Mouse (Mus musculus) G1E (cell line): ENCODE data around the gene Ptprg.

Source experiments
- CTCF ChIP-seq: IDR thresholded peaks from 2 replicates; pipeline ENCODE4 v1.5.1; 2012; ENCODE audit warnings: low read depth, low read length, inconsistent platforms, mixed read lengths
- POLR2AphosphoS5 ChIP-seq: IDR thresholded peaks from 2 replicates; pipeline ENCODE4 v1.6.1; 2012; ENCODE audit warnings: low read depth, low read length, inconsistent platforms; ENCODE audit not compliant: insufficient replicate concordance

GRCm38 (mm10) chr14:11584263-11584662 is 30.9 kb downstream of the Ptprg start:
- TF ChIP-seq CTCF (no peak), POLR2AphosphoS5 (no peak)
